Mouse (Mus musculus) megakaryocyte, adult 5-6 weeks (primary cell): ENCODE measurements around the gene Lcmt1. TPM values are rescaled to one million over a fixed set of nuclear protein-coding genes. Genes with fewer than 3 reads are reported as not detected.

Experiments used
- ATAC-seq: 2 replicates; pipeline ENCODE4 v1.8.0; 2016; ENCODE audit warnings: mild to moderate bottlenecking, inconsistent platforms; ENCODE audit not compliant: poor library complexity, severe bottlenecking
- total RNA-seq, 2 experiments: library from RNA; stranded (forward) in 1 of 2; stranded (reverse) in 1 of 2; fragments of 153-499, 151-499 nt in 1 of 2; fragments of 221-1000, 200-1000 nt in 1 of 2; gene quantifications; 2 replicates each; pipeline versions ENCODE4 v1.2.3 to v1.2.4; 2015 to 2017

The Lcmt1 gene
- total RNA-seq (2015) = 22.6 and 23.4 TPM in 2 replicates
- total RNA-seq (2017) = 30.1 and 37.4 TPM in 2 replicates

- peak; percentile 68 for ATAC-seq
These were observed at the start of gene Lcmt1, which contains the start of gene Arhgap17 for GRCm38 (mm10) chr7:123369759-123370481. Gene Lcmt1 (plus strand): TSS chr7:123369784. Gene Arhgap17 (minus strand): TSS chr7:123369915.

GRCm38 (mm10) chr7:123322452-123323121 lies 47.0 kb upstream of the Lcmt1 start:
- ATAC-seq = peak; percentile 78

GRCm38 (mm10) chr7:123323388-123323787 lies 46.2 kb upstream of the Lcmt1 start:
- no peak for ATAC-seq

- ATAC-seq = no peak
These were observed 45.5 kb upstream of the Lcmt1 start for GRCm38 (mm10) chr7:123324105-123324504.

- ATAC-seq = no peak
These were observed 43.5 kb upstream of the Lcmt1 start for GRCm38 (mm10) chr7:123326062-123326461.

GRCm38 (mm10) chr7:123326901-123327300 lies 42.7 kb upstream of the Lcmt1 start:
- ATAC-seq = no peak

- ATAC-seq = no peak
These were observed 41.7 kb upstream of the Lcmt1 start for GRCm38 (mm10) chr7:123327909-123328308.

- ATAC-seq = peak; percentile 83
These were observed 39.1 kb upstream of the Lcmt1 start for GRCm38 (mm10) chr7:123330506-123330905.

- ATAC-seq = no peak
These were observed 33.3 kb upstream of the Lcmt1 start for GRCm38 (mm10) chr7:123336322-123336721.

GRCm38 (mm10) chr7:123338351-123338750 lies 31.2 kb upstream of the Lcmt1 start:
- no peak for ATAC-seq

- no peak for ATAC-seq
These were observed 27.7 kb upstream of the Lcmt1 start for GRCm38 (mm10) chr7:123341896-123342295.

- ATAC-seq = no peak
These were observed 25.4 kb upstream of the Lcmt1 start for GRCm38 (mm10) chr7:123344079-123344780.

- no peak for ATAC-seq
These were observed 24.5 kb upstream of the Lcmt1 start for GRCm38 (mm10) chr7:123345041-123345544.

GRCm38 (mm10) chr7:123346631-123347290 lies 22.8 kb upstream of the Lcmt1 start:
- no peak for ATAC-seq

- no peak for ATAC-seq
These were observed 19.8 kb upstream of the Lcmt1 start for GRCm38 (mm10) chr7:123349813-123350212.

GRCm38 (mm10) chr7:123350243-123350642 lies 19.3 kb upstream of the Lcmt1 start:
- ATAC-seq = no peak

GRCm38 (mm10) chr7:123353081-123353480 lies 16.5 kb upstream of the Lcmt1 start:
- ATAC-seq = no peak

- ATAC-seq = no peak
These were observed 15.7 kb upstream of the Lcmt1 start for GRCm38 (mm10) chr7:123353879-123354278.

- ATAC-seq = peak; percentile 46
These were observed 15.2 kb upstream of the Lcmt1 start for GRCm38 (mm10) chr7:123354392-123354791.

GRCm38 (mm10) chr7:123354851-123355250 lies 14.7 kb upstream of the Lcmt1 start:
- ATAC-seq = peak; percentile 1; the same call in 1 of the 2 replicates

GRCm38 (mm10) chr7:123356158-123356557 lies 13.4 kb upstream of the Lcmt1 start:
- ATAC-seq = peak; percentile 62
